Mouse (Mus musculus): ENCODE results near the gene Acan. TPM values are rescaled to one million over a fixed set of nuclear protein-coding genes. Genes with fewer than 3 reads are reported as not detected.

The Acan gene
- polyA plus RNA-seq, 1 experiment from 2014 or later, result 0.43 TPM

GRCm38 (mm10) chr7:79130385-79130784 lies 77.1 kb downstream of the Acan start:
- Histone ChIP-seq H3K4me1 (ENCODE audit: control insufficient read depth, insufficient read depth, low read length) (peaks cover 22% of the 10 kb centered on the region), H3K27ac (ENCODE audit: low read depth, low read length) (no peak overlapping the region), H3K9ac (ENCODE audit: low read depth, low read length) (peak overlapping the region; percentile 42; the same call in 1 of the 2 replicates), H3K4me3 (ENCODE audit: low read length) (peak overlapping the region; percentile 37), H3K9me3 (ENCODE audit: control insufficient read depth, low read length) (no peaks in the 10 kb centered on the region), H3K4me2 (replicated peaks; ENCODE audit: low read depth, low read length) (peak overlapping the region; percentile 58), H3K27me3 (ENCODE audit: control insufficient read depth, insufficient read depth, low read length) (no peaks in the 10 kb centered on the region; the same call in 1 of the 2 replicates), H3K36me3 (ENCODE audit: control insufficient read depth, insufficient read depth, low read length) (peaks cover 14% of the 10 kb centered on the region; the same call in 1 of the 2 replicates)
- ATAC-seq (ENCODE audit: low FRiP score, low TSS enrichment), result 0 out of 2 replicates have a peak, but pooled peaks have one; percentile 10
- WGBS, result 11% methylated on average over 13 of the region's 13 CpGs

- no peak within 1 kb of the TSS; the same call in 1 of the 2 replicates for H3K27ac ChIP-seq (ENCODE audit: low read depth, low read length)
- H3K9me3 ChIP-seq (ENCODE audit: control insufficient read depth, low read length), result no peaks in the 10 kb centered on the region
- peaks cover 21% of the 10 kb centered on the region for H3K4me1 ChIP-seq (ENCODE audit: control insufficient read depth, insufficient read depth, low read length)
- no peaks in the 10 kb centered on the region; the same call in 1 of the 2 replicates for H3K27me3 ChIP-seq (ENCODE audit: control insufficient read depth, insufficient read depth, low read length)
- H3K36me3 ChIP-seq (ENCODE audit: control insufficient read depth, insufficient read depth, low read length), result peaks cover 19% of the 10 kb centered on the region; the same call in 1 of the 2 replicates
- H3K4me3 ChIP-seq (ENCODE audit: low read length), result peak within 1 kb of the TSS; percentile 37
- peak within 1 kb of the TSS; percentile 42; the same call in 1 of the 2 replicates for H3K9ac ChIP-seq (ENCODE audit: low read depth, low read length)
- ATAC-seq (ENCODE audit: low FRiP score, low TSS enrichment), result peak; percentile 55
- WGBS, result 3% methylated on average over 19 of the region's 19 CpGs
- peak within 1 kb of the TSS; percentile 58 for H3K4me2 ChIP-seq (replicated peaks; ENCODE audit: low read depth, low read length)
Observed at GRCm38 (mm10) chr7:79130843-79131444, 77.7 kb downstream of the Acan start, which contains the start of gene Hapln3. TSS of gene Hapln3 (minus strand) at chr7:79131018.

DNA sequence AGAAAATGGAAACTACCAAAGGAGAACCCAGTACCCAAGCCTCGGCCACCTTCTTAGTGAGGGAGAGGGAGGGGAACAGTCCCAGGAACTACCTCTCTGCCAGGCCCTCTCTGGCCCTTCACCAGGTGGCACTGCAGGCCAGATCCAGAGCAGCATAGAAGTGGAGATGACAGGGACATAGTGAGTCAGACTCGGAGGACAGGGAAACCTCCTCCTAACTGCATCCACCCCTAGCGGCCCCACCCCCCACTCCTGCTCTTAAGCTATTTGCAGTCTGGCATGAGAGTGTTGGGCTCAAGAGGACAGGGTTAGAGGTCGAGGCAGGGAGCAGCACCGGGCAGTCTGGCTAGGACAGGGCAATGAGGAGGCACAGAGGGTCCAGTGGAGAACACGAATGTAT lies 80.1 kb downstream of the Acan start:
- H3K27me3 ChIP-seq (ENCODE audit: control insufficient read depth, insufficient read depth, low read length), result no peaks in the 10 kb centered on the region; the same call in 1 of the 2 replicates
- H3K27ac ChIP-seq (ENCODE audit: low read depth, low read length), result no peak overlapping the region
- no peaks in the 10 kb centered on the region for H3K9me3 ChIP-seq (ENCODE audit: control insufficient read depth, low read length)
- no peak for ATAC-seq (ENCODE audit: low FRiP score, low TSS enrichment)
- H3K4me3 ChIP-seq (ENCODE audit: low read length), result no peak overlapping the region
- no peak overlapping the region for H3K9ac ChIP-seq (ENCODE audit: low read depth, low read length)
- H3K4me1 ChIP-seq (ENCODE audit: control insufficient read depth, insufficient read depth, low read length), result peaks cover 21% of the 10 kb centered on the region
- 34% methylated on average over 6 of the region's 6 CpGs for WGBS
- H3K36me3 ChIP-seq (ENCODE audit: control insufficient read depth, insufficient read depth, low read length), result peaks cover 36% of the 10 kb centered on the region; the same call in 1 of the 2 replicates
- no peak overlapping the region for H3K4me2 ChIP-seq (replicated peaks; ENCODE audit: low read depth, low read length)

DNA sequence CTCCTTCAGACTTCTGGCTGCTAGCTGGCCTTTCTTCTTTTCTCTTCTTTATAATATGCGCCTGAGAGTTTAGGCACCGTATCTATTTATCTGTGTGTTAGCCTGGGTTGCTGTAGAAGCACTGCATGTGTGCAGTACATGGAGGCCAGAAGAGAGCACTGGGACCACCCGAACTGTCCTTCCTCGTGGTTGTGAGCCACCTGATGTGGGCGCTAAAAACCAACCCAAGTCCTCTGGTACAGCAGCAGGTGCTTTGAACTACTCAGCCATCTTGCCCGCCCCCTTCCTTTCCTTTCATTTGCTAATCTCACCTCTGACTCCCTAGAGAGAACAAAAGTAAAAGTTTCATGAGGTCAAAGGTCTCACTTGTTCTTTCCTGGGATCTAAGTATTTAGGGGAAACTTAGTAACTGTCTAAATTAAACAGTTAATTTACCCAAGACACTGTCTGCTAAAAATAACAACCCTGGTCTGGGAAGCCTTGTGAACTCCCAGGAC lies 86.1 kb downstream of the Acan start:
- Histone ChIP-seq H3K4me2 (replicated peaks; ENCODE audit: low read depth, low read length) (no peak overlapping the region), H3K9ac (ENCODE audit: low read depth, low read length) (no peak overlapping the region), H3K9me3 (ENCODE audit: control insufficient read depth, low read length) (no peaks in the 10 kb centered on the region), H3K4me3 (ENCODE audit: low read length) (no peak overlapping the region), H3K27ac (ENCODE audit: low read depth, low read length) (no peak overlapping the region), H3K36me3 (ENCODE audit: control insufficient read depth, insufficient read depth, low read length) (peaks cover 65% of the 10 kb centered on the region; the same call in 1 of the 2 replicates), H3K4me1 (ENCODE audit: control insufficient read depth, insufficient read depth, low read length) (no peaks in the 10 kb centered on the region), H3K27me3 (ENCODE audit: control insufficient read depth, insufficient read depth, low read length) (no peaks in the 10 kb centered on the region)
- ATAC-seq (ENCODE audit: low FRiP score, low TSS enrichment), result no peak
- WGBS, result 68% methylated on average over 6 of the region's 6 CpGs

DNA sequence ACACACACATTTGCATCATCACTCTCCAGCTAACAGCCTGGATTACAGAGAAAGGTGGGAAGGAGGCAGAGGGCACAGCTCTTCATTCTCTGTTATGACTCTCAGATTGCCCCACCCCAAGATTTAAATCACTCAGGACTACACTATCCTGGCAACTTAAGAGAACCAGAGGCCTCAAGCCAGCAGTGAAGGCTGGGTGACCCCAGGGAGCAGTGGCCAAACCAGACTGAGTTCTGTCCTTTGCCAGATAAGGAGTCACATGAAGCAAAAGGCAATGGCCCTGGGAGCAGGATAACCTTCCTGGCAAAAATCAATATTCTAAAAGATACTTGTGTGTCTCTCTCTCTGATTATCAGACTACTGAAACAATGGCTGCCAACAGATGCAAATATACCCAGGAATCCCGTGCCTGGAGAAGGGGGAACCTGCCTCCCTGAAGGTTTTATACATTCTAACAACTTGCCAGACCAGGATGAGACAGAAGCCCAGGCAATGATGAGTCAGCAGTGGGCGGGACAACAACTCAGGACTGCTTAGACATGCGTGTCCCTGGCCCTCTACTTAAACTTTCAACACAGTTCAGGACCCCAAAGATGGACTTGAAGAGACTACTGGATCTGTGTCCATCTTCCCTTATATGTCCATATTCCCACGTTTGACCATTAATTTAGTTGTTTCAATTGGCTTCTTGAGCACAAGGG lies 86.8 kb downstream of the Acan start:
- no peaks in the 10 kb centered on the region for H3K9me3 ChIP-seq (ENCODE audit: control insufficient read depth, low read length)
- H3K27me3 ChIP-seq (ENCODE audit: control insufficient read depth, insufficient read depth, low read length), result no peaks in the 10 kb centered on the region
- no peaks in the 10 kb centered on the region for H3K4me1 ChIP-seq (ENCODE audit: control insufficient read depth, insufficient read depth, low read length)
- no peak overlapping the region for H3K4me3 ChIP-seq (ENCODE audit: low read length)
- ATAC-seq (ENCODE audit: low FRiP score, low TSS enrichment), result no peak
- H3K36me3 ChIP-seq (ENCODE audit: control insufficient read depth, insufficient read depth, low read length), result peaks cover 62% of the 10 kb centered on the region; the same call in 1 of the 2 replicates
- no peak overlapping the region for H3K9ac ChIP-seq (ENCODE audit: low read depth, low read length)
- H3K4me2 ChIP-seq (replicated peaks; ENCODE audit: low read depth, low read length), result no peak overlapping the region
- no peak overlapping the region for H3K27ac ChIP-seq (ENCODE audit: low read depth, low read length)
- 63% methylated on average over 4 of the region's 4 CpGs for WGBS

- no peaks in the 10 kb centered on the region for H3K9me3 ChIP-seq (ENCODE audit: control insufficient read depth, low read length)
- no peak overlapping the region for H3K4me2 ChIP-seq (replicated peaks; ENCODE audit: low read depth, low read length)
- H3K4me1 ChIP-seq (ENCODE audit: control insufficient read depth, insufficient read depth, low read length), result no peaks in the 10 kb centered on the region
- H3K4me3 ChIP-seq (ENCODE audit: low read length), result no peak overlapping the region
- no peak overlapping the region for H3K27ac ChIP-seq (ENCODE audit: low read depth, low read length)
- H3K36me3 ChIP-seq (ENCODE audit: control insufficient read depth, insufficient read depth, low read length), result peaks cover 60% of the 10 kb centered on the region; the same call in 1 of the 2 replicates
- WGBS, result 36% methylated on average over 8 of the region's 8 CpGs
- H3K9ac ChIP-seq (ENCODE audit: low read depth, low read length), result no peak overlapping the region
- ATAC-seq (ENCODE audit: low FRiP score, low TSS enrichment), result peak; percentile 28
- H3K27me3 ChIP-seq (ENCODE audit: control insufficient read depth, insufficient read depth, low read length), result no peaks in the 10 kb centered on the region
Observed at GRCm38 (mm10) chr7:79140897-79141296, 87.6 kb downstream of the Acan start.

GRCm38 (mm10) chr7:79147011-79147837 lies 93.9 kb downstream of the Acan start:
- Histone ChIP-seq H3K4me3 (ENCODE audit: low read length) (peak overlapping the region; percentile 62), H3K36me3 (ENCODE audit: control insufficient read depth, insufficient read depth, low read length) (peaks cover 27% of the 10 kb centered on the region; the same call in 1 of the 2 replicates), H3K4me2 (replicated peaks; ENCODE audit: low read depth, low read length) (peak overlapping the region; percentile 84), H3K4me1 (ENCODE audit: control insufficient read depth, insufficient read depth, low read length) (peaks cover 16% of the 10 kb centered on the region), H3K27ac (ENCODE audit: low read depth, low read length) (peak overlapping the region; percentile 3; the same call in 1 of the 2 replicates), H3K27me3 (ENCODE audit: control insufficient read depth, insufficient read depth, low read length) (no peaks in the 10 kb centered on the region), H3K9me3 (ENCODE audit: control insufficient read depth, low read length) (no peaks in the 10 kb centered on the region), H3K9ac (ENCODE audit: low read depth, low read length) (0 out of 2 replicates have a peak overlapping the region, but pooled peaks have one; percentile 72)
- 29% methylated on average over 12 of the region's 12 CpGs for WGBS
- peak; percentile 26 for ATAC-seq (ENCODE audit: low FRiP score, low TSS enrichment)

- peak; percentile 30; the same call in 1 of the 2 replicates for ATAC-seq (ENCODE audit: low FRiP score, low TSS enrichment)
- H3K27me3 ChIP-seq (ENCODE audit: control insufficient read depth, insufficient read depth, low read length), result no peaks in the 10 kb centered on the region
- H3K4me2 ChIP-seq (replicated peaks; ENCODE audit: low read depth, low read length), result peak overlapping the region; percentile 84
- 0% methylated on average over 20 of the region's 20 CpGs for WGBS
- H3K36me3 ChIP-seq (ENCODE audit: control insufficient read depth, insufficient read depth, low read length), result peaks cover 19% of the 10 kb centered on the region; the same call in 1 of the 2 replicates
- peak overlapping the region; percentile 85 for H3K27ac ChIP-seq (ENCODE audit: low read depth, low read length)
- H3K9me3 ChIP-seq (ENCODE audit: control insufficient read depth, low read length), result no peaks in the 10 kb centered on the region
- H3K9ac ChIP-seq (ENCODE audit: low read depth, low read length), result peak overlapping the region; percentile 72
- peaks cover 16% of the 10 kb centered on the region for H3K4me1 ChIP-seq (ENCODE audit: control insufficient read depth, insufficient read depth, low read length)
- peak overlapping the region; percentile 62 for H3K4me3 ChIP-seq (ENCODE audit: low read length)
Observed at GRCm38 (mm10) chr7:79147931-79148653, 94.8 kb downstream of the Acan start.
